Mouse (Mus musculus): ENCODE results near the gene Btg2. TPM values are rescaled to one million over a fixed set of nuclear protein-coding genes. Genes with fewer than 3 reads are reported as not detected.

Btg2 gene
- polyA plus RNA-seq, 1 experiment from 2014 or later, result 77.2 TPM

DNA sequence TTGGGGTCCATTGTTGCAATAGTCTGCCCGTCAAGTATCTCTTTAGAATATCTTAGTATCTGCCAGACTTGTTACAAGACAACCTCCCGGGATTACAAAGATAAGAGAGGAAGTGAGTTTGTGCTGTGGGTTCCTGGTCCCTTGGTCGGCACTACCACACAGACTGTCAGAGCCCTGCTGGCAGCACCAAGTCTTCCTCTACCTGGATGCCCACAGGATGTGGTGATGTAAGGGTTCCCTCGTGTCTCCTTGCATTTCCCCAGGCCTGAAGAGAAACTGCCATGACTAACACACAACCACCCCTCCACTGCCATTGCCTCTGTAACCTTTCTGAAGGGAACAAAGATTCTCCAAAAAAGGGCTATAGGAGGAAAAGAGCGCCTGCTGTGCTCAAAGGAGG, 52.9 kb downstream of the Btg2 start:
- TF ChIP-seq CTCF (IDR thresholded peaks at IDR 0.05; ENCODE audit: low read depth), result no peak
- H3K9ac ChIP-seq, result no peak overlapping the region
- no peak for DNase-seq
- no peaks in the 10 kb centered on the region for H3K36me3 ChIP-seq (ENCODE audit: insufficient read depth)
- ATAC-seq (ENCODE audit: insufficient read depth), result no peak
- no peak overlapping the region for H3K4me3 ChIP-seq (ENCODE audit: low read depth, low read length)
- peaks cover 5% of the 10 kb centered on the region for H3K4me1 ChIP-seq (ENCODE audit: insufficient read depth)
- H3K4me2 ChIP-seq, result no peak overlapping the region
- no peaks in the 10 kb centered on the region for H3K9me3 ChIP-seq (ENCODE audit: low read depth, low read length)
- 67% methylated on average over 5 of the region's 5 CpGs for WGBS
- no peaks in the 10 kb centered on the region for H3K27me3 ChIP-seq (ENCODE audit: insufficient read depth, low read length)
- no peak overlapping the region for H3K27ac ChIP-seq (ENCODE audit: low read depth)

Other genes with a start within 250 kb of the Btg2 start
- gene Optc, start 171.1 kb downstream of the Btg2 start, polyA plus RNA-seq (2014; fragmentation: Nextera tagmentation; extraction: Ambion mirVana), result 0.62 and 1.0 TPM in 2 replicates
- gene Prelp, start 157.7 kb downstream of the Btg2 start, polyA plus RNA-seq (2014; fragmentation: Nextera tagmentation; extraction: Ambion mirVana), result 17.2 and 17.6 TPM in 2 replicates
- gene Fmod, start 41.9 kb downstream of the Btg2 start, polyA plus RNA-seq (2014; fragmentation: Nextera tagmentation; extraction: Ambion mirVana), result 173 and 174 TPM in 2 replicates
- gene Chit1, start 32.1 kb upstream of the Btg2 start, polyA plus RNA-seq (2014; fragmentation: Nextera tagmentation; extraction: Ambion mirVana), result not detected in 2 replicates
- 0.54 TPM in 1 of 2 replicates, not detected in the other for gene Chil1, start 103.1 kb upstream of the Btg2 start, polyA plus RNA-seq (2014; fragmentation: Nextera tagmentation; extraction: Ambion mirVana)
- not detected in 2 replicates for gene Mybph, start 114.3 kb upstream of the Btg2 start, polyA plus RNA-seq (2014; fragmentation: Nextera tagmentation; extraction: Ambion mirVana)
- 0.30 and 0.92 TPM in 2 replicates for gene Adora1, start 156.3 kb upstream of the Btg2 start, polyA plus RNA-seq (2014; fragmentation: Nextera tagmentation; extraction: Ambion mirVana)
- not detected in 2 replicates for gene Myog, start 210.9 kb upstream of the Btg2 start, polyA plus RNA-seq (2014; fragmentation: Nextera tagmentation; extraction: Ambion mirVana)

All from lung, embryonic 14.5 days (tissue).